Mouse (Mus musculus): ENCODE data around the gene Ubac1.

DNA sequence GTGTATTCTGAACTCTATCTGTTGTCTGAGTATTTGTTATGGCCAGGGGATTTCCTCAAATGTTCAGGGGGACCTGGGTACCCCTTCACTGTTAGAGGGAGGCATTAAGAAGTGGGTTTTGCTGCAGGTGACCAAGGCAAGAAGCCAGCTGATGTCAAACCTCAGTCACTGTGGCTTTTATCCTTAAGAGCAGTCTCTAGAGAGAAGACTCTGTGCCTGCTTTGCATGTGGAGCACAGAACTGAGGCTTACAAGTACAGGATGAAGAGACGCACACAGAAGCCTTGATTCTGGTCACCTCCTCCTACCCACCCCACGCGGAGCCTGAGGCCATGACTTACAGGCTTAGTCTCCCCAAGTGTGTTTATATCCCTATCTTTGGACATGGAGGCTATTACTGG is 72.3 kb downstream of the Ubac1 start:
- TF ChIP-seq POLR2A (IDR thresholded peaks at IDR 0.05; ENCODE audit: low read depth, low read length): no peak
- no peak for TF ChIP-seq CTCF (IDR thresholded peaks at IDR 0.05; ENCODE audit: borderline replicate concordance, insufficient read depth, low read length)
